Mouse (Mus musculus) MEL (cell line): ENCODE data around the gene Nosip.

Source experiments
- GATA1 ChIP-seq: IDR thresholded peaks from 2 replicates; pipeline ENCODE4 v1.6.1; 2011; ENCODE audit warnings: low read depth, low read length, improper control_type of control experiment
- USF2 ChIP-seq, 2 experiments: IDR thresholded peaks; 2 replicates each; pipeline ENCODE4 v1.6.1; 2011 to 2012; ENCODE audit warnings: improper control_type of control experiment in 2 of 2, low read length in 2 of 2, borderline replicate concordance in 1 of 2, inconsistent platforms in 1 of 2, low read depth in 1 of 2, mild to moderate bottlenecking in 1 of 2; ENCODE audit not compliant: insufficient read depth in 1 of 2

DNA sequence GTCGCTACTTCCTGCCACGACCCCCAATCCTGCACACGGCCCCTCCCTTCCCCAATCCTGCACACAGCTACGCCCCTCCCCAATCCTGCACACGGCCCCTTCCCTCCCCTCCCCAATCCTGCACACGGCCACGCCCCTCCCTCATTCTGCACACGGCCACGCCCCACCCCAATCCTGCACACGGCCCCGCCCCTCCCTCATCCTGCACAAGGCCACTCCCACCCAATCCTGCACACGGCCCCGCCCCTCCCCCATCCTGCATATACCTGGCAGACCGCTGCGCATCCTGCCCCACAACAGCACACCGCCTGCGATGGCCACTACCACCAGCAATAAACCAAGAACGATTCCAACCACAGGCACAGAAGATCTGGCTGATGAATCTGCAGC is 31.3 kb downstream of the Nosip start:
- TF ChIP-seq USF2 (IDR thresholded peaks at IDR 0.05; ENCODE audit: borderline replicate concordance in 1 of 2, insufficient read depth in 1 of 2, low read depth in 1 of 2, low read length in 2 of 2) (no peak), GATA1 (no peak)
